Mouse (Mus musculus): Measurements from ENCODE around the gene Lmx1a. TPM values are rescaled to one million over a fixed set of nuclear protein-coding genes. Genes with fewer than 3 reads are reported as not detected.

Gene Lmx1a
- polyA plus RNA-seq, 1 experiment: not detected

DNA sequence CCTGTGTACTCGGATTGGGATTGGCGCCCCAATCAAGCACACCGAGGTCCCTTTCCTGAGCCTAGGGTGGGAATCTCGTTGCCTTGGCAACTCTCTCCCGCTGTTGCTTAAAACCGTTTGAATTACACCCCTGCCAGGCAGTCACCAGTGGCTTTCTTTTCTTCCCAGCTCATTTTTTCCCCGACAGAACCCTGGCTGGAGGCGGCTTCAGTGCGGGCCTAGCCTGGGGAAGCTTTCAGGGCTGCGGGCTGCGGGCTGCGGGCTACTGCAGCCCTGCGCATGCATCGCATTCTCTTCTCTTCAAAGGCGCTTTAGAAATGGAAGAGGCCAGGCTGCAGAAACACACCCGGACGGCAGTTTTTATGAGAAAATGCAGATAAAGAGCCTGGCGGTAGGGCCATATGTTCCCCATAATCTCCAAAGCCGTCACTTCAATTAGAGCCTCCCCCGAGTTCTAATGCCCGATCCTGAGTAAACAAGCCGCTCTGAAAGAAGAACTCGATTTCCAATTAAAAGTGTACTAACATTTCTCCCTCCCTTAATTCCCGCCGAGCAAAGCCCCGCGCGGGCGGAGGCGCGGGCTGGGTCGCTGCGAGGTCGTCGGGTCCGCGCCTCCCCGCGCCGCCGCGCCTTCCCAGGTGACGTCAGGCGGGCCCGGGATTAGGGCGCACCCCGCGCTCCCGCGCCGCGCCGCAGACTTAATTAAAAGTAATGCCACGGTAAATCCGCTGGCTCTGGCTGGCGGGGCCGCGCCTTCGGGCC lies 113.7 kb downstream of the Lmx1a start:
- no peak overlapping the region for H3K4me3 ChIP-seq (replicated peaks; ENCODE audit: extremely low read depth, low read depth, low read length)
- WGBS: 2% methylated on average over 59 of the region's 59 CpGs
- H3K4me1 ChIP-seq (ENCODE audit: control insufficient read depth, insufficient read depth, low read length): no peaks in the 10 kb centered on the region
- TF ChIP-seq POLR2A (IDR thresholded peaks at IDR 0.05; ENCODE audit: borderline replicate concordance, extremely low read depth, low read depth, low read length) (no peak), CTCF (IDR thresholded peaks at IDR 0.05; ENCODE audit: insufficient read depth, low read length) (no peak)
- no peak for DNase-seq

- TF ChIP-seq CTCF (IDR thresholded peaks at IDR 0.05; ENCODE audit: insufficient read depth, low read length) (no peak), POLR2A (IDR thresholded peaks at IDR 0.05; ENCODE audit: borderline replicate concordance, extremely low read depth, low read depth, low read length) (no peak)
- H3K4me3 ChIP-seq (replicated peaks; ENCODE audit: extremely low read depth, low read depth, low read length): no peak overlapping the region
- 25% methylated on average over 10 of the region's 10 CpGs for WGBS
- no peak for DNase-seq
- H3K4me1 ChIP-seq (ENCODE audit: control insufficient read depth, insufficient read depth, low read length): no peaks in the 10 kb centered on the region
Observed at GRCm38 (mm10) chr1:167803351-167803981, 114.4 kb downstream of the Lmx1a start.

GRCm38 (mm10) chr1:167804836-167805235 lies 115.8 kb downstream of the Lmx1a start:
- Histone ChIP-seq H3K4me1 (ENCODE audit: control insufficient read depth, insufficient read depth, low read length) (no peaks in the 10 kb centered on the region), H3K4me3 (replicated peaks; ENCODE audit: extremely low read depth, low read depth, low read length) (no peak overlapping the region)
- TF ChIP-seq POLR2A (IDR thresholded peaks at IDR 0.05; ENCODE audit: borderline replicate concordance, extremely low read depth, low read depth, low read length) (no peak), CTCF (IDR thresholded peaks at IDR 0.05; ENCODE audit: insufficient read depth, low read length) (no peak)
- 30% methylated on average over 7 of the region's 7 CpGs for WGBS
- DNase-seq: no peak

- no peak for DNase-seq
- Histone ChIP-seq H3K4me1 (ENCODE audit: control insufficient read depth, insufficient read depth, low read length) (no peaks in the 10 kb centered on the region), H3K4me3 (replicated peaks; ENCODE audit: extremely low read depth, low read depth, low read length) (no peak overlapping the region)
- no peak for TF ChIP-seq POLR2A (IDR thresholded peaks at IDR 0.05; ENCODE audit: borderline replicate concordance, extremely low read depth, low read depth, low read length)
- WGBS: 59% methylated on average over 4 of the region's 4 CpGs
Observed at GRCm38 (mm10) chr1:167811141-167811540, 122.1 kb downstream of the Lmx1a start.

GRCm38 (mm10) chr1:167815166-167815565 lies 126.1 kb downstream of the Lmx1a start:
- H3K4me3 ChIP-seq (replicated peaks; ENCODE audit: extremely low read depth, low read depth, low read length): no peak overlapping the region
- no peak for DNase-seq
- TF ChIP-seq POLR2A (IDR thresholded peaks at IDR 0.05; ENCODE audit: borderline replicate concordance, extremely low read depth, low read depth, low read length) (no peak), CTCF (IDR thresholded peaks at IDR 0.05; ENCODE audit: insufficient read depth, low read length) (no peak)
- 69% methylated on average over 4 of the region's 4 CpGs for WGBS
- H3K4me1 ChIP-seq (ENCODE audit: control insufficient read depth, insufficient read depth, low read length): no peaks in the 10 kb centered on the region

DNA sequence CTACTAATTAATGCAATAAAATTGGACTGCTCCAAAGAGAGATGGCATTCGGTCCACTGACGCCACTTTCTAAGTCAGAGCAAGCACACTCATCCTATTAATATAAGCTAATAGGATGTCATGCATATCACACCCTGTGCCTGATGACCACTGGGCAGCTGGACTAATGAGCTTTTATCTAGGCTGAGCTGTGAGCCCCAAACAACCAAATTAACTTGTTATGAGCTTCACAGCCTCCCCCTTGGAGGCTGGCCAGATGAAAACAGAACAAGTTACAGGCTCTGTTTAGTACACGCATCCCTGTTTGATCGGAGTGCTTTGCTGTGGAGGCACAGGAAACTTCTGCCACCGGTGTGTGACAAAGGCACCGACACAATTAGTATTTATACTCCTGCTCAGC lies 128.0 kb downstream of the Lmx1a start:
- no peak for DNase-seq
- H3K4me1 ChIP-seq (ENCODE audit: control insufficient read depth, insufficient read depth, low read length): no peaks in the 10 kb centered on the region
- no peak overlapping the region for H3K4me3 ChIP-seq (replicated peaks; ENCODE audit: extremely low read depth, low read depth, low read length)
- TF ChIP-seq POLR2A (IDR thresholded peaks at IDR 0.05; ENCODE audit: borderline replicate concordance, extremely low read depth, low read depth, low read length) (no peak), CTCF (IDR thresholded peaks at IDR 0.05; ENCODE audit: insufficient read depth, low read length) (no peak)
- 46% methylated on average over 6 of the region's 6 CpGs for WGBS

DNA sequence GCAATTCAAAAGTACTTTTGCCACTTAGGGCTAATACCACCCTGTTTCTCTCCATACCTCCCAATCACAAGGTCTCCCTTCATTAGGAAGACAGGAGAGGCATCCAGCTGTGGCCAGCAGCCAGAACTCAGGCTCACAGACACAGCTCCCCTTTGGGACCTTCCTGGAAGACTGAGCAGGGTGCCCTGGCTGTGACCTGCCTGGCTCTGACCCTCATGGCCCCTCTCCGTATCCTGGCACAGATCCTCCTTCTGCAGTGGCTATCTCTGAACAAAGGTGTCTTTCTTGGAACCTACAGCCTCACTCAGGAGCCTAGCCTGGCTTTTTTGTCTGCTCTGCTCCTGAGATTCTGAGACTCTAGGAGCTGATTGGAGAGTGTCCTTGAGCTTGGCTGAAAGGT lies 128.6 kb downstream of the Lmx1a start:
- Histone ChIP-seq H3K4me3 (replicated peaks; ENCODE audit: extremely low read depth, low read depth, low read length) (no peak overlapping the region), H3K4me1 (ENCODE audit: control insufficient read depth, insufficient read depth, low read length) (no peaks in the 10 kb centered on the region)
- DNase-seq: no peak
- 27% methylated on average over 1 of the region's 1 CpGs for WGBS
- TF ChIP-seq CTCF (IDR thresholded peaks at IDR 0.05; ENCODE audit: insufficient read depth, low read length): no peak
- TF ChIP-seq POLR2A (IDR thresholded peaks at IDR 0.05; ENCODE audit: borderline replicate concordance, extremely low read depth, low read depth, low read length): no peak

- Histone ChIP-seq H3K4me3 (replicated peaks; ENCODE audit: extremely low read depth, low read depth, low read length) (no peak overlapping the region), H3K4me1 (ENCODE audit: control insufficient read depth, insufficient read depth, low read length) (no peaks in the 10 kb centered on the region)
- 90% methylated on average over 6 of the region's 6 CpGs for WGBS
- DNase-seq: no peak
- no peak for TF ChIP-seq POLR2A (IDR thresholded peaks at IDR 0.05; ENCODE audit: borderline replicate concordance, extremely low read depth, low read depth, low read length)
- no peak for TF ChIP-seq CTCF (IDR thresholded peaks at IDR 0.05; ENCODE audit: insufficient read depth, low read length)
Observed at GRCm38 (mm10) chr1:167820031-167820430, 131.0 kb downstream of the Lmx1a start.

GRCm38 (mm10) chr1:167821125-167821524 lies 132.1 kb downstream of the Lmx1a start:
- no peaks in the 10 kb centered on the region for H3K4me1 ChIP-seq (ENCODE audit: control insufficient read depth, insufficient read depth, low read length)
- 44% methylated on average over 1 of the region's 1 CpGs for WGBS
- TF ChIP-seq POLR2A (IDR thresholded peaks at IDR 0.05; ENCODE audit: borderline replicate concordance, extremely low read depth, low read depth, low read length) (no peak), CTCF (IDR thresholded peaks at IDR 0.05; ENCODE audit: insufficient read depth, low read length) (no peak)
- no peak for DNase-seq
- H3K4me3 ChIP-seq (replicated peaks; ENCODE audit: extremely low read depth, low read depth, low read length): no peak overlapping the region

- TF ChIP-seq CTCF (IDR thresholded peaks at IDR 0.05; ENCODE audit: insufficient read depth, low read length): no peak
- TF ChIP-seq POLR2A (IDR thresholded peaks at IDR 0.05; ENCODE audit: borderline replicate concordance, extremely low read depth, low read depth, low read length): no peak
- DNase-seq: no peak
- H3K4me3 ChIP-seq (replicated peaks; ENCODE audit: extremely low read depth, low read depth, low read length): no peak overlapping the region
- H3K4me1 ChIP-seq (ENCODE audit: control insufficient read depth, insufficient read depth, low read length): no peaks in the 10 kb centered on the region
- WGBS: 77% methylated on average over 7 of the region's 7 CpGs
Observed at GRCm38 (mm10) chr1:167830291-167830690, 141.3 kb downstream of the Lmx1a start.

Measured in lung, adult 2 months (tissue).